Mouse (Mus musculus): Measurements from ENCODE around the gene Kcnab2. TPM values are rescaled to one million over a fixed set of nuclear protein-coding genes. Genes with fewer than 3 reads are reported as not detected.

Kcnab2 gene
- polyA plus RNA-seq, 1 experiment from 2014 or later = 11.0 TPM

- Histone ChIP-seq H3K36me3 (ENCODE audit: control insufficient read depth, insufficient read depth, low read length) (no peaks in the 10 kb centered on the region), H3K27me3 (ENCODE audit: control insufficient read depth, insufficient read depth, low read length) (no peaks in the 10 kb centered on the region), H3K9me3 (ENCODE audit: control insufficient read depth, low read length) (no peaks in the 10 kb centered on the region), H3K4me3 (ENCODE audit: low read depth, low read length) (no peak overlapping the region), H3K4me2 (no peak overlapping the region), H3K4me1 (ENCODE audit: control insufficient read depth, insufficient read depth, low read length) (no peaks in the 10 kb centered on the region), H3K27ac (ENCODE audit: low read depth, low read length) (no peak overlapping the region), H3K9ac (ENCODE audit: low read length) (no peak overlapping the region)
- DNase-seq (ENCODE audit: low spot score, missing footprints) (no peak), ATAC-seq (ENCODE audit: low FRiP score) (no peak)
- WGBS = 65% methylated on average over 16 of the region's 16 CpGs
Measured at GRCm38 (mm10) chr4:152385644-152386043, 92.0 kb downstream of the Kcnab2 start.

GRCm38 (mm10) chr4:152382528-152383252 is 95.0 kb downstream of the Kcnab2 start:
- 86% methylated on average over 17 of the region's 17 CpGs for WGBS

GRCm38 (mm10) chr4:152365228-152365627 is 112.4 kb downstream of the Kcnab2 start:
- no peaks in the 10 kb centered on the region for H3K36me3 ChIP-seq (ENCODE audit: control insufficient read depth, insufficient read depth, low read length)
- no peak overlapping the region for H3K4me3 ChIP-seq (ENCODE audit: low read depth, low read length)
- H3K27ac ChIP-seq (ENCODE audit: low read depth, low read length) = no peak overlapping the region
- no peak overlapping the region for H3K4me2 ChIP-seq
- H3K4me1 ChIP-seq (ENCODE audit: control insufficient read depth, insufficient read depth, low read length) = peaks cover 13% of the 10 kb centered on the region
- DNase-seq (ENCODE audit: low spot score, missing footprints) = no peak
- 49% methylated on average over 7 of the region's 7 CpGs for WGBS
- ATAC-seq (ENCODE audit: low FRiP score) = no peak
- H3K9me3 ChIP-seq (ENCODE audit: control insufficient read depth, low read length) = no peaks in the 10 kb centered on the region
- no peak overlapping the region for H3K9ac ChIP-seq (ENCODE audit: low read length)
- peaks cover 6% of the 10 kb centered on the region; the same call in 1 of the 2 replicates for H3K27me3 ChIP-seq (ENCODE audit: control insufficient read depth, insufficient read depth, low read length)

More at GRCm38 (mm10) chr4:152382528-152383252, 95.0 kb downstream of the Kcnab2 start:
- no peak overlapping the region for H3K9ac ChIP-seq (ENCODE audit: low read length)
- H3K4me3 ChIP-seq (ENCODE audit: low read depth, low read length) = no peak overlapping the region
- DNase-seq (ENCODE audit: low spot score, missing footprints) (no peak), ATAC-seq (ENCODE audit: low FRiP score) (no peak)
- no peaks in the 10 kb centered on the region for H3K9me3 ChIP-seq (ENCODE audit: control insufficient read depth, low read length)
- H3K27ac ChIP-seq (ENCODE audit: low read depth, low read length) = no peak overlapping the region
- H3K27me3 ChIP-seq (ENCODE audit: control insufficient read depth, insufficient read depth, low read length) = no peaks in the 10 kb centered on the region
- no peaks in the 10 kb centered on the region for H3K4me1 ChIP-seq (ENCODE audit: control insufficient read depth, insufficient read depth, low read length)
- H3K4me2 ChIP-seq = no peak overlapping the region
- H3K36me3 ChIP-seq (ENCODE audit: control insufficient read depth, insufficient read depth, low read length) = no peaks in the 10 kb centered on the region

- ATAC-seq (ENCODE audit: low FRiP score) (no peak), DNase-seq (ENCODE audit: low spot score, missing footprints) (no peak)
- Histone ChIP-seq H3K4me2 (no peak overlapping the region), H3K4me1 (ENCODE audit: control insufficient read depth, insufficient read depth, low read length) (peaks cover 13% of the 10 kb centered on the region), H3K9ac (ENCODE audit: low read length) (no peak overlapping the region), H3K27ac (ENCODE audit: low read depth, low read length) (no peak overlapping the region), H3K27me3 (ENCODE audit: control insufficient read depth, insufficient read depth, low read length) (peaks cover 6% of the 10 kb centered on the region; the same call in 1 of the 2 replicates), H3K36me3 (ENCODE audit: control insufficient read depth, insufficient read depth, low read length) (no peaks in the 10 kb centered on the region), H3K4me3 (ENCODE audit: low read depth, low read length) (no peak overlapping the region), H3K9me3 (ENCODE audit: control insufficient read depth, low read length) (no peaks in the 10 kb centered on the region)
- 87% methylated on average over 9 of the region's 9 CpGs for WGBS
Measured at GRCm38 (mm10) chr4:152362180-152362579, 115.5 kb downstream of the Kcnab2 start.

- H3K36me3 ChIP-seq (ENCODE audit: control insufficient read depth, insufficient read depth, low read length) = no peaks in the 10 kb centered on the region
- no peaks in the 10 kb centered on the region for H3K9me3 ChIP-seq (ENCODE audit: control insufficient read depth, low read length)
- peak overlapping the region; percentile 50 for H3K4me2 ChIP-seq
- H3K27ac ChIP-seq (ENCODE audit: low read depth, low read length) = no peak overlapping the region
- H3K4me1 ChIP-seq (ENCODE audit: control insufficient read depth, insufficient read depth, low read length) = peaks cover 13% of the 10 kb centered on the region
- H3K9ac ChIP-seq (ENCODE audit: low read length) = no peak overlapping the region
- H3K4me3 ChIP-seq (ENCODE audit: low read depth, low read length) = peak overlapping the region; percentile 20
- DNase-seq (ENCODE audit: low spot score, missing footprints) (peak; percentile 93), ATAC-seq (ENCODE audit: low FRiP score) (peak; percentile 71)
- H3K27me3 ChIP-seq (ENCODE audit: control insufficient read depth, insufficient read depth, low read length) = peaks cover 6% of the 10 kb centered on the region; the same call in 1 of the 2 replicates
- WGBS = under 1% methylated on average over 24 of the region's 24 CpGs
Measured at GRCm38 (mm10) chr4:152360855-152361254, 116.8 kb downstream of the Kcnab2 start.

GRCm38 (mm10) chr4:152359700-152360099 is 118.0 kb downstream of the Kcnab2 start:
- WGBS = 6% methylated on average over 10 of the region's 11 CpGs
- DNase-seq (ENCODE audit: low spot score, missing footprints) (no peak), ATAC-seq (ENCODE audit: low FRiP score) (no peak)
- no peak overlapping the region for H3K4me2 ChIP-seq
- peaks cover 6% of the 10 kb centered on the region; the same call in 1 of the 2 replicates for H3K4me1 ChIP-seq (ENCODE audit: control insufficient read depth, insufficient read depth, low read length)
- peaks cover 6% of the 10 kb centered on the region; the same call in 1 of the 2 replicates for H3K27me3 ChIP-seq (ENCODE audit: control insufficient read depth, insufficient read depth, low read length)
- no peak overlapping the region for H3K27ac ChIP-seq (ENCODE audit: low read depth, low read length)
- H3K9me3 ChIP-seq (ENCODE audit: control insufficient read depth, low read length) = no peaks in the 10 kb centered on the region
- H3K36me3 ChIP-seq (ENCODE audit: control insufficient read depth, insufficient read depth, low read length) = no peaks in the 10 kb centered on the region
- H3K9ac ChIP-seq (ENCODE audit: low read length) = no peak overlapping the region
- H3K4me3 ChIP-seq (ENCODE audit: low read depth, low read length) = no peak overlapping the region

- 77% methylated on average over 7 of the region's 7 CpGs for WGBS
- H3K36me3 ChIP-seq (ENCODE audit: control insufficient read depth, insufficient read depth, low read length) = no peaks in the 10 kb centered on the region
Measured at GRCm38 (mm10) chr4:152355672-152356071, 122.0 kb downstream of the Kcnab2 start.

GRCm38 (mm10) chr4:152353886-152354637 is 123.6 kb downstream of the Kcnab2 start:
- Histone ChIP-seq H3K36me3 (ENCODE audit: control insufficient read depth, insufficient read depth, low read length) (no peaks in the 10 kb centered on the region), H3K9me3 (ENCODE audit: control insufficient read depth, low read length) (no peaks in the 10 kb centered on the region), H3K4me2 (no peak overlapping the region), H3K27me3 (ENCODE audit: control insufficient read depth, insufficient read depth, low read length) (peaks cover 4% of the 10 kb centered on the region; the same call in 1 of the 2 replicates), H3K4me1 (ENCODE audit: control insufficient read depth, insufficient read depth, low read length) (peaks cover 5% of the 10 kb centered on the region), H3K4me3 (ENCODE audit: low read depth, low read length) (no peak overlapping the region), H3K9ac (ENCODE audit: low read length) (no peak overlapping the region), H3K27ac (ENCODE audit: low read depth, low read length) (no peak overlapping the region)
- 81% methylated on average over 14 of the region's 14 CpGs for WGBS
- DNase-seq (ENCODE audit: low spot score, missing footprints) (no peak), ATAC-seq (ENCODE audit: low FRiP score) (no peak)

More at GRCm38 (mm10) chr4:152355672-152356071, 122.0 kb downstream of the Kcnab2 start:
- Histone ChIP-seq H3K4me3 (ENCODE audit: low read depth, low read length) (no peak overlapping the region), H3K4me2 (no peak overlapping the region), H3K27me3 (ENCODE audit: control insufficient read depth, insufficient read depth, low read length) (peaks cover 3% of the 10 kb centered on the region; the same call in 1 of the 2 replicates), H3K9ac (ENCODE audit: low read length) (no peak overlapping the region), H3K9me3 (ENCODE audit: control insufficient read depth, low read length) (no peaks in the 10 kb centered on the region), H3K4me1 (ENCODE audit: control insufficient read depth, insufficient read depth, low read length) (peaks cover 5% of the 10 kb centered on the region; the same call in 1 of the 2 replicates), H3K27ac (ENCODE audit: low read depth, low read length) (no peak overlapping the region)
- DNase-seq (ENCODE audit: low spot score, missing footprints) (no peak), ATAC-seq (ENCODE audit: low FRiP score) (no peak)

Measured in midbrain, embryonic 11.5 days (tissue).